Mouse (Mus musculus) lung, postnatal 14 days (tissue): Measurements from ENCODE around the gene Gm2888.
"Not testable (repeated sequence)": the region's sequence is repeated elsewhere in the genome, so short reads cannot be mapped to it uniquely, and the experiment has no call there.

Source experiments
- DNase-seq: peaks from one replicate; pipeline ENCODE4 v3.0.0; 2021

Gm2888 gene

DNA sequence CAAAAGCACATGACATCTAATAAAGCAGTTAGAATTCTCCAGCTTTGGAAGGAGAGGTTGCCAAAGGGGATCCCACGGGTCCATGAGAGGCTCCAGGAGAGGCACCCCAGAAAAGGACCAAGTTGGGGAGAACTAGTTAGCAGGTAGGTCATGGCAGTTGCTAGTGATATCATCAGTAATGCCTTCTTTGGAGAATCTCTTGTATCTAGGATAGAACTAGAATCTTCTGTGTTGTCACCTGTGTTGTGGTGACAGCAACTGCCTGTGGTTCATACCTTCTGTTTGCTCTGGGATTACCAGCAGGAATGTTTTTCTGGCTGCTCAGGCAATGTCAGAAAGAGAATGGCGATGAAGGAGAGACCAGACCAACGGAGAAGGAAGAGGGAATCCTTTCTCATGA, at the start of gene Gm2888:
Gene Gm2888 (plus strand): TSS at position 301 of the 400 bp plus-strand sequence.
- not testable (repeated sequence) for DNase-seq

DNA sequence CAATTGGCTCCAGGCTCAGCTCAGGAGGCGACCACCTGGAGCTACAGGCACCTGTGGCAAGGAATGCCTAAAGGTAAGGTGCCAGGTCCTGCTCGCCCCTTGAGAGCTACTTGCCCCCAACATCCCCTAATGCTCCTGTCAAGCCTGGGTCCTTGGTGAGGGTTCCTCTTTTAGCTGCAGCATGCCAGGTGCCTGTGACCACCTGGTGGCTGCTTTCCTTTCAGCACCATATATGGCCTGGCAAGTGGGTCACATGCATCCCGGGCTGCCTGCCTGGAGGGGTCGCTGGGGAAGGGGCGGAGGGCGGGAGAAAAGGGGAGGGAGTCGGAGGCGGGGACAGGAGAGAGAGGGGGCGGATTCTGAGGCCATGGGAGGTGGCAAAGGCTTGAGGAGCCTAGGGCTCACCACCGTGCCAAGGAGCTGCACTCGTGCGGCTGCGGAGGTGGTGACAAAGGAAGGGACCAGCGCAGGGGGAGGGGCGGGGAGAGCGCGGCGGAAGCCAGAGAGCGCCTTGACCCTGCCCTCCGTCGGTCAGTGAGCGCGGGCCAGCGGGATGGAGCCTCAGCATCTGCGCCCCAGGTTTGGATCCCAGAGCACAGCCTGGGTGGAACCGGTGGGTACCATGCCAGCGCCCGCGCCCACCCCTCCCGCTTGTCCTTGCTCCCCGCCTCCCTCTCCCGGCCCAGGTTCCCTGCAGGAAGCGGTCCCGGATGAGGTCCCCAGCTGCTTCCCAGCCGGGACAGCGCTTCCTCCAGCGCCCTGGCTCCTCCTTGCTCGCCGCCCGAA, 19.1 kb downstream of the Gm2888 start, which contains the start of gene Gm2897:
Gene Gm2897 (plus strand): TSS at position 559 of the 786 bp plus-strand sequence.
- DNase-seq, result peak; percentile 1

DNA sequence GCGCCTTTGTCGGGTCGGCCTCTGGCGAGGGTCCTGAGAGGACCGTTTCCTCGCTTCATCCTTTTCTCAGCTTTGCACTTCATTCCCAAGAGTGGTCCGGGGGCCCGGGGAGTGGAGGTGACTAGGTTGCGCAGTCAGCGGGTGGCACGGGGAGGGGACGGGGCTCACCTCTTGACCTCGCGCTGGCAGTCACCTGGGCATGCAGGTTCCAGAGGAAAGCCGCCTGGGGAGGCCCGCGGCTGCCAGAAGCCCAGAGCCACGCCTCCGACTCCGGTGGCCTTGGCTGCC, 19.7 kb downstream of the Gm2888 start:
- DNase-seq, result not testable (repeated sequence)

DNA sequence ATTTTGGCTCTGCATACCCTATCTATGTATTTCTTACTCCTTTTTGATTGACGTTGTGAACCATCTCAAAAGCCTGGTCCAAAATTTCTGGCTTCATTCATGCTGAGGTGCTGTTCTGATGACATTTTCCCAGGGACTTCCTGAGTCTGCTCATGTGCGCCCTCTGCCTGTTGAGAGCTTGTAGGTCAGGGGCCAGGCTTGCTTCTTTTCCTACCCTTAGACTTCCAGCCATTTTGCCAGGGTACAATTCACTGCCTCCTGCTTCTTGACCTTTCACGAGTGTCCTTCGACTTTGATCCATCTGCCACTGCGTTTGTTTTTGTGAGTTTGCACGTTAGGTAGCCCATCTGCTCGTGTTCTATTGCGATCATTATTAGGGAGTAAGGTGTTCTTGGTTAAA, 20.3 kb downstream of the Gm2888 start:
- peak; percentile 0 for DNase-seq
